Mouse (Mus musculus): Measurements from ENCODE around the gene Med13l.
"Not testable (repeated sequence)": the region's sequence is repeated elsewhere in the genome, so short reads cannot be mapped to it uniquely, and the experiment has no call there.

Gene Med13l

DNA sequence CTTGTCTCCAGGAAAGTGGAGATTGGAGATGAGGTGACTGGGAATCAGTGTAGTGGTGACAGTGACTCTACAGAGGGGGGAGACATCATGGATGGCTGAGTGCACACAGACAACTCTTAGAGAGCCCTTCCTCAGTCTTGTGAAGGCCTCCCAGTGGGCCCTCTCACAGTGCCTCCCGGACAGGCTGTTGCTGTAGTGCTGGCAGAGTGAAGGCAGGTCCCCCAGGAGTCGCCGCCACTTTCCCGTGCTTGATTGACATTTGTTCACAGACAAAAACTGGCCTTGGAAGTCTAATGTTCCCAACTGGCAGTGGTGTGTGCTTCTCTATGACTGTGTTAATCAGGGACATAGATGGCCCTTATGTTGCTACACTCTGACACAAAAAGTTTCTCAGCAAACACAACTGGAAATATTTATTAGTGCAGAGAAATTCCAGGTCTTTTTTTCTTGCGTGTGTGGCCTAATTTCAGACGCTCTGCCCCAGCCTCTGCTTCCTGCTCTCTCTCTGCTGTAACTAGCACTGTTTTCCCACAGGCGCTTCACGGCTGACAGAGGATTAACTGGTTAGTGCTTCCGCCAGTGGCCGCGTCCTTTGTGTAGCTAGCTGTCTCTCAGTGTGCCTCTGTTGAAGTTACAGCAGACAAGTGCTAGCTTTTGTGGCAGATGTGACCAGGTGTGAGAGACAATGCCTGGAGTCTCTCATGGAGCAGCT lies 75.2 kb downstream of the Med13l start:
- peak; percentile 46 for DNase-seq

DNA sequence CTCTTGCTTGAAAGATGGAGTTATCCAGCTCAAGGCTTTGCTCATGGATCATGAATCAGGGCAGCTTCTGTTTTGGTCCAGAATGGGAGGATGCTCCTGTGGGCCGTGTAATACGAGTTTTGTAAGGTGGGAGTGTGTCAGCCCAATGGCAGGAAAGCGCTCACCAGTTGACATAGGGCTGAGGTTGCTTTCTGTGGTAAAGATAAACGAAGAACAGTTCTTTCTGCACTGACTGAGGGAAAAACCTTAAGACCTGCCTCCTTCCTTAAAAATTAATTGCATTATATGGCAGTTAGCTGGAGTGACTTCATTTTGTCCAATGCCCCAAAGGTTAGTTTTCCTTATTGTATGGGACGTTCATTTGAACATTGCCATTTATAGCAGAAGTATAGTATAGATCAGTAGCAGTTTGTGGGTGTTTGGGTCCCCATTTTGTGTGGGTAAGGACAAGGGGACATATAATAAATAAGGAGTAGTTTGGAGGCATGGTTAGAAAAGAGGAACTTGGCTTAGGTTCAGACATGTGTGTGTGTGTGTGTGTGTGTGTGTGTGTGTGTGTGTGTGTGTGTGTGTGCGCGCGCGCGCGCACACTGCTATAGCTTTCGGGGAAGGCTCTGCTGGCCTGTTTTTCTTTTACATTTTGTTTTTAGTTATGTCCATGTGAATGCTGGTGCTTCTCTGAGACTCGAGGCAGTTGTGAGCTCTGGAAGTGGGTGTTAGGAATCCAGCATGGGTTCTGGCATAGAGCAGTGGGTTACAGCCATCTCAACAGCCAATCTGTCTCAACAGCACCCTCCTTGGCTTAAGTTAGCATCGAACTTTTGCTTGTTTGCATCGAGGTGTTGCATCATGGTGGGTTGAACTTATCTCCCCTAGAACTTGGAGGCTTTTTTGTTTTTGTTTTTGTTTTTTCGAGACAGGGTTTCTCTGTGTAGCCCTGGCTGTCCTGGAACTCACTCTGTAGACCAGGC lies 76.2 kb downstream of the Med13l start:
- no peak for DNase-seq

DNA sequence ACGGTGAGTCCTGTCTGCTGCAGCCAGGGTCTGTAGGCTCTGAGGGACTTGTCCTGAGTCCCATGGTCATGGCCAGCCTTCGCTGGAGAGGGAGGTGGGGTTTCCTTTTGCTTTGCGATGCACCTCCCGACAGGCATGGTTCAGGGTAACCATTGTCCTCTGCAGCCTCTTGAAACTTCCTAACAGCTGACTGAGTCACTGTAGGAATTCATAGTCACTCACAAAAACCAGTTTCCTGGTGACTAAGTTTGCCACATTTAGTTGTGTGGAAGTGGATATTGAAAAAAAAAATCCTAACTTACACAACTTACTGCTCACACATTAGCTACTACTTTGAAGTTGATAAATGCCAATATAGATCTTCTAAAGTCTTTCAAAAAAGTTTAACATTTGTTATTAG lies 77.5 kb downstream of the Med13l start:
- no peak for DNase-seq

GRCm38 (mm10) chr5:118638534-118639109 lies 78.1 kb downstream of the Med13l start:
- DNase-seq: no peak

GRCm38 (mm10) chr5:118639117-118639707 lies 78.7 kb downstream of the Med13l start:
- DNase-seq: peak; percentile 24

GRCm38 (mm10) chr5:118644041-118644440 lies 83.6 kb downstream of the Med13l start:
- no peak for DNase-seq

DNA sequence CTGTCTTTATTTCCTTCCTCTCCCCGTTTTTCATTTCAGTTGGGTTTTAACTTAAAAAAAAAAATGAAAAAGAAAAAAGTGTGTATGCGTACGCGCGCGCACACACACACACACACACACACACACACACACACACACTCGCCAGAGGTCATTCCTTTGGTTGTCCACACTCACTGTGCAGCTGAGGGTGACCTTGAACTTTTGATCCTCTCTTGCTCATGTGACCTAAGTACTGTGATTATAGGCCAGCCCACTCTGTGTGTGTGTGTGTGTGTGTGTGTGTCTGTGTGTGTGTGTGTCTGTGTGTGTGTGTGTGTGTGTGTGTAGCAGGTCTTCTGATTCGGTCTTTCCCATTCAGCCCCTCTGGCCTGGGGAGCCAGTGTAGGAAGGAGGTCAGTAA lies 84.0 kb downstream of the Med13l start:
- no peak for DNase-seq

GRCm38 (mm10) chr5:118645196-118645805 lies 84.8 kb downstream of the Med13l start:
- no peak for DNase-seq

DNA sequence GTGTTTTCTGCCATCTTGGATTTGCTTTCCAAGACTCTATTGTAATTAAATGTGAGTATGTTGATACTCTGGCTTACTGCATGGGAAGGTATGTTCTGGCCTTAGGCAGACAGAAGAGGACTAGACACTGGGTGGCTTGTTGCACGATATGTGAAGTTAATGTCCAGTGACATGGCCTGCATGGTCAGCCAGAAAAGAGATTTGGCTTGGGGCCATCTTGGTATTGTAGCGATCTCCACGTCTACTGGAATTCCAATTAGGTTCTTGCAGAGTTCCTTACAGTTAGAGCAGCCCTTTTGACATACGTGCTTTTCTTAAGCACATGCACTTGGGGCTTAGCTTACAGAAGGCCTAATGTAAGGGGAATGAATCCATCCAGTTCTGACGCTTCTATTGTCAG lies 86.4 kb downstream of the Med13l start:
- DNase-seq: no peak

DNA sequence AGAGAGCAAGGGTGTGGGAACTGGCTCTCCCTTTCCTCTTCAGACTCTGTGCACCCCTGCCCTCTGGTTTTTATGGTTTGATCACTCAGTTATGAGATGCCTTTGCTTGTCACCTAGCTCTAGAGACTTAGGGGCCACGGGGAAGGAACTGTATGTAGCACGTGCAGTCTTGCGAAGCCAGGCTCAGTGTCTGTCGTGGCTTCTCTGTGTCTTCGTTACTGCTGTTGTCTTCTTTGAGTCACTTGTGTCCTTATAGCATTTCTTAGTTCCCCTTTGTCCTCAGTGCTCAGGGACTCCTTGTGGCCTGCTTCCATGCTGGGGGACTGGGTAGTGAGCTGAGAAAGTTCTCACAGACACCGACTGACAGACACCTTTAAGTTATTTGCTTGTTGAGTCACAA lies 86.9 kb downstream of the Med13l start:
- no peak for DNase-seq

GRCm38 (mm10) chr5:118649215-118650006 lies 88.9 kb downstream of the Med13l start:
- DNase-seq: peak; percentile 41

DNA sequence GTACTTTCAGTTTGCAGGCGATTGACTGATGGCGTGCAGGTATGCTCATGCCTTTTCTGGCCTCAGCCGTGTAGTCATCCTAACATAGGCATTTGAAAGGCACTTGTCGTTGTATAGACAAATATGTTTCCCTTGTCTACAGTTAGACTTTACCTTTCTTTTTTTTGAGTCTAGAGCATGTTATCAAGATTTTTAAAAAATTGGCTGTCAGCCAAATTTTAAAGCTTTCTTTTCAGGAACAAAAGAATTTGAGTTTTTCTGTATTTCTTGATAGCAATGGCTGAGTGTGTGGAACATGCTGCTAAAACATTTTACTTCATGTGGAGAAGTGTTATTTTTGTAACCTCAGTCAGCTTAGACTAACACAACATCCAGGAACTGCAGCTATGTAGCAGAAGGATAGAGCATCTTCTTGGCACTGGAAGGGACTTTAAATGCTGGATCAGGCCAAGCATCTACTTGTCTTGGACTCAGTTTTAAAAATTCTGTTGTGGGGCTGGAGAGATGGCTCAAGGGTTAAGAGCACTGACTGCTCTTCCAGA lies 89.6 kb downstream of the Med13l start:
- no peak for DNase-seq

GRCm38 (mm10) chr5:118650746-118651145 lies 90.3 kb downstream of the Med13l start:
- DNase-seq: peak; percentile 55

- no peak for DNase-seq
Observed at GRCm38 (mm10) chr5:118652611-118653010, 92.1 kb downstream of the Med13l start.

DNA sequence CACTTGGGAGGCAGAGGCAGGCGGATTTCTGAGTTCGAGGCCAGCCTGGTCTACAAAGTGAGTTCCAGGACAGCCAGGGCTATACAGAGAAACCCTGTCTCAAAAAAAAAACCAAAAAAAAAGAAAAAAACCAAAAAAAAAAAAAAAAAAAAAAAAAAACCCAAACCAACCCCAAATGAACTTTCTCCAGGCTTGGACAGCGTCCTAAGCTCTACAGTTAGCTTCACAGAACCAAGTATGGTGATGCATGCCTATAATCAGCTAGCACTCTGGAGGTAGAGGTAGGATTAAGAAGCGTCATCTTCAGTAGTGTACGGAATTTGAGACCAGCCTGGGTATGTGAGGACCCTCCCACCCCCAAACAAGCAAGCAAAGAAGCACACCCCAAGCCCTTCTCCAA lies 92.6 kb downstream of the Med13l start:
- not testable (repeated sequence) for DNase-seq

GRCm38 (mm10) chr5:118654599-118654998 lies 94.1 kb downstream of the Med13l start:
- DNase-seq: no peak

- peak; percentile 73 for DNase-seq
Observed at GRCm38 (mm10) chr5:118655025-118655424, 94.5 kb downstream of the Med13l start.

DNA sequence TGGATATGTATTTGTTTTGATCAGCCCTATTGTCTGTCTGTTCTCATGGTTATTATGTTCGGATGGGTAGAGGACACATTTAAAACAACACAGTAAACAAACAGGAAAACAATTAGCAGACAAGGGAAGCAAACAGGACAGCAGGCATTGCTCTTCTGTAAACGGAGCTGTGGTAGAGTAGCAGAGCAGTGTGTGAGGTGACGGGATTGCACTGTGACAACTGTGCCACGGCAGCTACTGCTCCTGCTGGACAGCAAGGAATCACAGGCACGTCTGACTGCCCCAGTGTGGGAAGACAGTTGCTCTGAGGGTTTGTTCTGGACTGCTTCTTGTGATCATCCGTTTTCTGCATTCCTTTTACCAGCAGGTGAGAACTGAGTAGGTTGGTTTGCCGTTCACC lies 94.9 kb downstream of the Med13l start:
- DNase-seq: no peak

DNA sequence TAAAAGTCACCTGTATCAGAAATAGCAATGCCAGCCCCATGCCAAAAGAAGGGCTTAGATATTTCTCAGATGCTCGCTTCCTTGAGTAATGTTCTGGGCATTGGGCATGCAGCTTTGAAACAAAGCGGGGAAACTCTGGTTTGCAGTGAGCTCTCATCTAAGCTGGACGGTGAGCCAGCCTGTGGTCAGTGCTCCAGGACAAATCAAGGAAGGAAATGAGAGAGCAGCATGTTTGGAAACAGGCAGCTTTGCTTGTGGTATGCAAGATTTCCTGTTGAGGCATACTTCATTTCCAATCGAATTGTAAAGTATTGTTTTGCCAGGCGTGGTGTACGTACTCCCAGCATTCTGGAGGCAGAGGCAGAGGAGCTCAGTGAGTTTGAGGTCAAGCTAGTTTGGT lies 95.5 kb downstream of the Med13l start:
- no peak for DNase-seq

DNA sequence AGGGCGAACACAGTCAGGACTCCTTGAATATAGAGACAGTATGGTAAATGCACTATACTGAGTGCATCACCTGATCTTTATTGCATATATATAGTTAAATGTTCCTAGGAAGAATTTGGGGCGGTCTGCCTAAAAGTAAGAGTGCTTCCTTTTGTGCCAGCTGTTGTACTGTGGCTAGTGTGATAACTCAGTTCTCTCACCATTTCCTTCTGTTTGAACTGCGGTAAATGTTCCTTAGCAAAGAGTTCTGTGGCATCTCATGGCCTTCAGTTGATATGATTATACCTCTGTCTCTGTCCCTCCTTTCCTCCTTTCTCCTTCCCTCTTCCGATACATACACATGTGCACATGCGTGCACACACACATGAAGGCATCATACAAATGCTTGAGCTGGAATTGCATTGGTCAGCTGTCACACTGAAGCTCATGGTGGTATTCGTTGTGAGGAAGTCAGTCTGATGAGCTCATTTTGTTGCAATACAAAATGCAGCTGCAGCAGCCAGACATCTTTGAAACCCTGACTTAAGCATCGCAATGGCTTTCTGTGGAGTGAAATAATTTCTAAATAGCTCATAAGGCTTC lies 97.9 kb downstream of the Med13l start:
- no peak for DNase-seq

- no peak for DNase-seq
Observed at GRCm38 (mm10) chr5:118659713-118660112, 99.2 kb downstream of the Med13l start.

All from kidney, postnatal 10 days (tissue).